In the genomic region with DNA sequence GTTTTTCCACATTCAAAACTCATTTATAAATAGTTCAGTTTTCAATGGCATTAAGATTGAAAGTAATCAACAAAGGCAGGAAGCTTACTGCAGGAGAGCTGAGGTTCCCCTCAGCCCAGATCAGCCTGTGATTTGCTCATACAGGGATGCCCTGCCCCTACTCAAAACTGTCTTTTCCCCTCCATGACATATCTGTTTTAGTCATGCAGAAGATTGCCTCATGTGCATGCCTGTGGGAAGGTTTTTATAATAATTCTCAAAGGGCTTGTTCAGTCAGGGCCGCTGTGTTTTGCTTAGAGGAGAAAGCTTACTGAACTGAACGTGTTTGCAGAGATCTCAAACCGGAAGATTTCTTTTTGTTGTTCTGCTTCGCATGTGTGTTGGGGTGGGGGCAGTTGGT, we compare ENCODE assay signal across 16 mouse cellular contexts. TPM values are rescaled to one million over a fixed set of nuclear protein-coding genes. Genes with fewer than 3 reads are reported as not detected.
"Had no signal": no experiment of that assay in that cellular context is flagged by ENCODE, and none has a peak within 500 bp of the region (broad histone marks: within the 10 kb centered on the region; RNA-seq: fewer than 3 reads in every experiment).

No protein-coding gene starts in this region.

- H3K9me3 ChIP-seq: limb, embryonic 15.5 days; liver, embryonic 13.5 days; lung, embryonic 15.5 days; midbrain, embryonic 13.5 days; neural tube, embryonic 13.5 days had no signal

- H3K27ac ChIP-seq: kidney, postnatal 0 days; layer of hippocampus, adult 2 months; limb, embryonic 15.5 days; liver, embryonic 13.5 days; lung, embryonic 15.5 days; macrophage; midbrain, embryonic 13.5 days; neural tube, embryonic 13.5 days had no signal

- H3K27me3 ChIP-seq: limb, embryonic 15.5 days; liver, embryonic 13.5 days; lung, embryonic 15.5 days; midbrain, embryonic 13.5 days; neural tube, embryonic 13.5 days had no signal

- ATAC-seq: intestine, postnatal 0 days; liver, postnatal 0 days; midbrain, embryonic 13.5 days had no signal

- DNase-seq: kidney, adult 8-10 months; kidney, postnatal 4 days; liver, embryonic 13.5 days; liver, postnatal 0 days; lung, postnatal 14 days; right cerebral cortex, adult 18-20 months; right cerebral cortex, postnatal 25 days; thymus, postnatal 36 days had no signal

- H3K4me1 ChIP-seq: limb, embryonic 15.5 days; lung, embryonic 15.5 days; midbrain, embryonic 13.5 days; neural tube, embryonic 13.5 days had no signal

- H3K9ac ChIP-seq: limb, embryonic 15.5 days; liver, embryonic 13.5 days; liver, postnatal 0 days; lung, embryonic 15.5 days; midbrain, embryonic 13.5 days; neural tube, embryonic 13.5 days had no signal

- H3K36me3 ChIP-seq: limb, embryonic 15.5 days; liver, embryonic 13.5 days; lung, embryonic 15.5 days; midbrain, embryonic 13.5 days; neural tube, embryonic 13.5 days had no signal

- H3K4me3 ChIP-seq: layer of hippocampus, adult 2 months; limb, embryonic 15.5 days; liver, embryonic 13.5 days; lung, embryonic 15.5 days; midbrain, embryonic 13.5 days; neural tube, embryonic 13.5 days had no signal

- H3K4me2 ChIP-seq: limb, embryonic 15.5 days; liver, embryonic 13.5 days; lung, embryonic 15.5 days; midbrain, embryonic 13.5 days; neural tube, embryonic 13.5 days had no signal

RNA-seq across cellular contexts. Expression of gene Il2, which starts 35.3 kb away (rescaled TPM):
- polyA plus RNA-seq: liver, embryonic 13.5 days; liver, postnatal 0 days; macrophage had no signal
